Mouse (Mus musculus): ENCODE data around the gene Osbp2. TPM values are rescaled to one million over a fixed set of nuclear protein-coding genes. Genes with fewer than 3 reads are reported as not detected.

The Osbp2 gene
- total RNA-seq, 2 experiments from 2014 or later = 0.30 to 0.66 TPM

DNA sequence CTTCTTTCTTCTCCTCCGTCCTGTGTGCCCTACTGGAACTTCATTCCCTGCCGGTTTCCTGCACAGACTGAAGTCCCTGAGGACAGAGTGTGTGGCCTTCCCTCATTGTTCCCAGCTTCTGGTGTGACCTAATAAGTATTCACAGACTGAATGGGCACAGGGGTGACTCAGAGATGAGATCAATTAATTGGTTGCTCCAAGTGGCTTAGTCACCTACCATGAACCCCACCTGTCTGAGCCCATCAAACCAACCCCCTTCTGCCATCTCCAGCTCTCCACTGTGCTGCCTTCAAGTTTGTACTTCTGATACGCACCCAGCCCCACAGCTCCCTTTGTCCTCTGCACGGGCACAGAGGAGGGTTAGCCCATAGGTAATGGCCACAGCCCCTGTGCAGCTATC lies 99.4 kb downstream of the Osbp2 start:
- intact Hi-C loops (cut with DNase I) = no loop called here
- DNase-seq = no peak

DNA sequence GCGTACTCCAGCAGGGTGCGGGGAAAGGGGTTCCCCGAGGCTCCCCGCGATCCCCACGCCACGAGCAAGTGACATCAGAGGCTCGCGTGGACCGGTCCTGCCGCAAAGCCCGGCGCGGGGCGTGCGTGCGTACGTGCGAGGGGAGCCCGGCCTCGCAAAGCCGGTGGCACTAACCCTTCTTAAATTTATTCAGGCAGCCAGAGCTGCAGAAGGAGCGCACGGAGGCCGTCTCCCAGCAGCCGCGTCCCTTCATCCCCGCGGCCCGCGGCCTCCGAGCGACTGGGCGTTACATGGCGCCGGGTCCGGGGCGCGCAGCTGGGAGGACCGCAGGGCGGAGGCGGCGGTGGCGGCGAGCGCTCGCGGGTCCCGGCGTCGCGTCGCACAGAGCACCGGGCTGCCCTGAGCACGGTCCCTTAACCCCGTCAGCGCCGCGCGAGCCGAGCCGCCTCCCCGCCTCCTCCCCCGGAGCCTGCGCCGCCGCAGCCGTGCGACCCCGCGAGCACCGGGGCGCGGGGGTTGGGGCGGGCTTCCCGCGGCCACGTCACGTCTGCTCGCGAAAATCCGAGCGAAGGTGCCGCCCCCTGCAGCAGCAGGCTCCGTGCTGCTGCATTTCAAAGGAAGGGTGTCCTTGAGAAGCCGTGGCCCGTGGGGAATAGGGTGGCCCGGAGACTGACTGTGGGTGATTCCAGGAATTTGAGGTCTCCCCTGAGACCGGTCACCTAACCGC lies 101.8 kb downstream of the Osbp2 start:
- no peak for DNase-seq
- intact Hi-C loops (cut with DNase I) = no loop called here

DNA sequence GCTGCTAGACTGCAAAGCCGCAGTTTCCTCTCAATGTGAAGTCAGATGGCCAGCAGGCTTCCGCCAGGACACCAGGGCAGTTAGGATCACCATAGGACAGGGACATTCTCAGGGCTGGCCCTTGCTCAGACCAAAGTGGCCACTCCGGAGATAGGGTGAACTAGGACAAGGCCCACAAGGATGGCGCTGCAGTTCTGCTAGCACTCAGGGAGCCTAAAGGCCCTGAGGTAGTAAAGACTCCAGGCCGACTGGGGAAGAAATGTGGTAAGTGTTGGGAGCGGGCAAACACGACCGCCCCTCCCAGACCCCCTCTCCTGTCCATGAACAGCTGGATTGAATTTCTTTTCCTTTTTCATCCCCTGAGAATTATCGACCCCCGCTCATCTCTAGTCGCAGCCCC lies 102.4 kb downstream of the Osbp2 start:
- no peak for DNase-seq
- intact Hi-C loops (cut with DNase I) = no loop called here

DNA sequence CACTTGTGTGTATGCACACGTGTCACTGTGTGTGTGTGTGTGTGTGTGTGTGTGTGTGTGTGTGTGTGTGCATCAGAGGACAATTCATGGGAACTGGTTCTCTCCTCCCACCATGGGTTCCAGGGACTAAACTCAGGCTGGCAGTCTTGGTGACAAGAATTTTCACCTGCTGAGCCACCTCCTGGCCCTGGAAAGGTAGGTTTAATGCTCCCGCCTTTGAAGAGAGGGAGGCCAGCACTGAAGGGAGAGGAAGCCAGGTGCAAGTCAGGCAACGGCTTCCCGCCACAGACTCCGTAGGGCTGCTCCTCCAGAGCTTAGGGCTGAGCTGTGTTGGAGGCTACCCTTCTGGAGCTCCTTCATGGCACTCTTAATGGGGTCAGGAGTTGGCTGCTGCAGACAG lies 104.3 kb downstream of the Osbp2 start:
- no peak for DNase-seq
- intact Hi-C loops (cut with DNase I) = no loop called here

DNA sequence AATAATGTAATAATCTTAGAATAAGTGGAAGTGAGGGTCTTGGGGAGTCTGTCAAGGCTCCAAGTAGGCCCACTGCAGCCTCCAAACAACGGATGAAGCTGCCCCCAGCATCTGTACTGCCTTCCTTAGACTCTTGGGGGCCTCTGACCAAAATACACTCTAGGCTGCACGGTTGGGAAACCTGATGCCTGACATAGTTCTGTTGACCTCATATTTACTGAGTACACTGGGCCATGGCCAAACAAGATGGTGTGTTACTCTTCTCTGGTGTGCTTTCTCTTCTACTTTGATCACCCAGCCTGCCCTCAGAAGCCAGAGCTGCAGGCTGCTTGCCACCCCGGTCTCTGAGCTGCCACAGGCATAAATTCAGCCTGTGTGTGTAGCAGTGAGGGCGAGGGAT lies 108.4 kb downstream of the Osbp2 start:
- intact Hi-C loops (cut with DNase I) = no loop called here
- DNase-seq = no peak

DNA sequence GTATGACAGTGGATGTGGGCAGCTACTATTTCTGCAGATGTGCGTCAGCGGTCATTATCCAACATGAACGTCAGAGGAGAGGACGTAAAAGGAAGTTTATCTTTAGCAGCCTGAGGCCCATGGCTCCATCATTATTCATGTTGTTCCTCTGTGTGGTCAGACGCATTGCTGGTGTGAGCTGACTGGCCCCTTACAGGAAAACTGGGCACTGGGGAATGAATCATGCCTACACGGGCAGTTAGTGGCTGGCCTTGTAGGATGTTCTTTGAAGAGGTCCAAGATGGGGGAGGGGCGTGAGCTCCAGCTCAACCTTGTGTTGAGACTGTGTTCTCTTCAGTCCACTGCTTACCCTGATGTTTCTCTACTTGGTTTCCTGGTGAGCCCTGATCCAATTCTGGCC lies 109.0 kb downstream of the Osbp2 start:
- intact Hi-C loops (cut with DNase I) = no loop called here
- no peak for DNase-seq

DNA sequence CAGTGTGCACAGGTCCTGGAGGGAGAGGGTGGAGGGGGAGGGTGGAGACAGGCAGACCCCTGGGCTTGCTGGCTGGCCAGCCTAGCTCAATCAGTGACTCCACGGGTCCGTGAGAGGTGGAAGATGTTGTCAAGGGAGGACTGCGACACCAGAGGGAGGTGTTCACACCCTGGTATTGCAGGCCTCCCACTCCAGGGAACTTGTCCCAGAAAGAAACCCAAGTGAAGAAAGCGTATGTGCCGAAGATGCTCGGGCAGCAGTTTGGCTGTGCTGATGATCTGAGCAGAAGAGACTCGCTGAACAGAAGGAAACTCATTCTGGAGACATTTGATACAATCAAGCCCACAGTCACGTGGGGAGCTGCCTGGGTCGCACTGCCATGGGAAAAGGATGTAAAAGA lies 109.8 kb downstream of the Osbp2 start:
- no peak for DNase-seq
- intact Hi-C loops (cut with DNase I) = no loop called here

DNA sequence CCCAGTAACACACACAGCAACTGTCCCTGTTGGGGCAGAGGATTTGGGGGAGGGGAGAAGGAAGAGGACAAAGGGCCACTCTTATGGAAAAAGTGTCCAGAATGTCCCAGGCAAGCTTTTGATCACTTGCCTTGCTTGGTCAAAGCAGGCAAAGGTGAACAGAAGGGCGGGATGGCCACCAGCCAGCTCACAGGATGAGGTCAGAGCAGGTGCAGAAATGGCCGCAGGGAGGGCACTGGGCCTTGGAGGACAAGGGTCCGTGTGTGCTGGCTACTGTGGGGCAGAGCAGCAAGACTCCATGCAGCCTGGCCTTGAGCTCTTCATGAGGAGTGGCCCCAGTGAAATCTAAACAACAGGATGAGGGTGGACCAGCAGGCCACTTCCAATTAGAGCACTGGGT lies 110.9 kb downstream of the Osbp2 start:
- intact Hi-C loops (cut with DNase I) = no loop called here
- no peak for DNase-seq

DNA sequence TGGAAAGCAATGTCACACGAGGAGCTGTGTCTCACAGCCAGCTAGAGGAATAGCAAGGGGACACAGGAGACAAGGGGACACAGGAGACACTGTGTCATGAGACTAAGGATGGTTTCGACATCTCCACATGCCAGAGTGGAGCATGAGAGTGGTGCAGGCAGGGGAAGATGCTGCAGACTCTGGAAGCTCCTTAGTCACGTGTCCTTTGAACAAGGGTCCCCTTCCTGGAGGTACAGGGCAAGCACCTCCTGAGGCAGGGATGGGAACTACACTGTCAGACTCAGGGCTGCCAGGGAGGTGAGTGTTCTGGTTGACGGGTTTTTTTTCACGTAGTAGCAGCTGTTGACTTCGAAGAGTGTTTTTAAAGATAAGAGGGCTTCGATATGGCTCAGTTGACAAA lies 113.9 kb downstream of the Osbp2 start:
- DNase-seq = no peak
- intact Hi-C loops (cut with DNase I) = no loop called here

DNA sequence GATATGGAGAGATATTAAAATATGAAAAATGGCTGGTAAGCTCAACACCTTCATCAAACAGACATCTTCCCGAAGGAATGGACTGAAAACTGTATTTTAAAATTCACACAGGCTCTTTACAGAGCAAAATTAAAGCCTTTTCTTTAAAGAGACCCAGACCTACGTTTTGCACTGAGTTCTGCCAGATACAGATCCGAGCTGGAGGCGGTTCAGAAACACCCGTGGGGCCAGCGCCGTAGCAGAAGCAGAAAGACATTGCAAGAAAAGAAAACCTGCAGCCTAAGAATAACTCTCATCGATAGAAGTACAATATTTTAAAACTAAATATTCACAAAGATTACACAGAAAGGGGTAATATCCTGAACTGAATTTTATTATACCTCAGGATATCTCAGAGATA lies 121.3 kb downstream of the Osbp2 start:
- no peak for DNase-seq
- intact Hi-C loops (cut with DNase I) = no loop called here

DNA sequence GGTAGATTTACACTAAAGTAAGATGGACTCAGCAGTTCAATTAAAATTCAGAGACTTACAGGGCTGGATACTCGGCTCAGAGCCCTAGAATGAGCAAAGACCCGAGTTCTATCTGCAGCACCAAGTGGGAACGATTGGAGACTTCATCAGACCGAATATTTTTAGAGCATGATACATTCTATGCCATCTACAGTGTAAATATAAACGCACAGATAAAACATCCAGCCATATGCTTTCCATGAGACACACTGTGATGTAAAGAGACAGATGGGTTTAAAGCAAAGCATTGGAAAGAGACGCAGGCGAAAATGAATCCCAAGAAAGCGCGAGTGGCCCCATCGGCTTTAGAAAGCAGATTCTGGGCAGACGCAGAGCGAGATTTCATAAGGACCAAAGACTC lies 122.5 kb downstream of the Osbp2 start:
- no peak for DNase-seq
- intact Hi-C loops (cut with DNase I) = no loop called here

DNA sequence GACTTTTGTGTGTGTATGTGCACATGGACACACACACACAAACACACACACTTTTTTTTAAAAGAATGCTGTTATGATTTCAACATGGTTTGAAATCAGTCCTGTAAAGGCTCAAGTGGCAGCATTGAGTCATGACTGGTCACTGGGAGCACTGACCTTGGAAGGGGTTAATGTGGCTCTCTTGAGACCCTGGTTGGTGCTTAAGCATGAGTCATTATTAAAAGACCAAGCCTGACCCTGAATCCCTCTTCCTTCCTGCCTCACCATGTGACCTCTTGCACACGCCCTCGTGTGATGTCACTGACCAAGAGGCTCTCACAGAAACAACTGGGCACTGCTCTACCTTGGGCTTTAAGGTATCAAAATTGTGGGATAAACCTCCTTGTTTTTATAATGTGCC lies 124.9 kb downstream of the Osbp2 start:
- DNase-seq = no peak
- intact Hi-C loops (cut with DNase I) = no loop called here

DNA sequence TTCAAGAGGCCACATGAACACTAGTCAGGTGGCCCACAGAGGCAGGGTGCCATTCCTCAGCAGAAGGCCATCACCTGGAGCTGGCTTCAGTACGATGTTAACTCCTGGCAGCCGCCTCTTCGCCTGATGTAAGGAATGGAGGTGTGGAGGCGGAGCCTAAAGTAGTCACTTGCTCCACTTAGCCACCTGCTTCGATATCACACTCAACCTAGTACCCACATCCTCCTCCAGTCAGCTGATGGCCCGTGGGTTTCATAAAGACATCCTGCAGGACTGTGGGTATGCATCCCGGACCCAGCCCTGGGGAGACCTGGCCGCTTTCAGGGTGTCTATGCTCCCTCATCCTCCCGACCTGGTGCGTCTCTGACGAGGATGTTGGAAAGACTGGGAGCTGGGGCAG lies 128.0 kb downstream of the Osbp2 start:
- intact Hi-C loops (cut with DNase I) = no loop called here
- DNase-seq = no peak

DNA sequence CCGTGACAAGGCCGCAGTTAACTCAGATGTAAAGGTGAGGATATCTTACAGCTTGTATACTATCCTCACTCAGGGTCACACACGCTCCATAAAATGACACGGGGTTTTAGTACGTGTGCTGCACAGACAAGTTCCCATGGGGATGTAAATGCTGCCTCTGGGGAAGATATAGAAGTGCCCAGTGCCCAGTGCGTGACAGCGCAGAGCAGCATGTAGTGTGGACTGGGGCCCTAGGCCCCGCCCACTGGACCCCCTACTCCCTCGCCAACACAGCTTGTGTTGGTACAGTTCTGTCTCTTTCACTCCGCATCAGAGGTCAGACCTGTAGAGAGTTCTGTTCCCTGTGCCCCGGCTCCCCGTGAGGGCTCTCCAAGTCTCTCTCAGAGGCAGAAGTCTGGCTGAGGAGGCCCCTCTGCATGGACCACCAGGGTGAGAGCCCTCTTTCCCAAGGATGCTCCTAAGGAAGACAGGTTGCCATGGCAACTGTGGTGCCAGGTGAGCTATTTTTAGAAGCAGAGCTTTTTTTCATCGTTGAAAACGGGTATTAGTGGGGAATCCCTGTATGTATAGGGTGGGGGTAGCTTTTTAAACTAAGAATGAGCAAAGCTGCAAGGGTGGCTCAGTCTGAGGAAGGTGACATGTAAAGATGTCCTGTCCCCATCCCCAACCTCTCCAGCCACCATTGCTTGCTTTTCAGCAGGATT lies 129.6 kb downstream of the Osbp2 start:
- no peak for DNase-seq
- intact Hi-C loops (cut with DNase I) = no loop called here

DNA sequence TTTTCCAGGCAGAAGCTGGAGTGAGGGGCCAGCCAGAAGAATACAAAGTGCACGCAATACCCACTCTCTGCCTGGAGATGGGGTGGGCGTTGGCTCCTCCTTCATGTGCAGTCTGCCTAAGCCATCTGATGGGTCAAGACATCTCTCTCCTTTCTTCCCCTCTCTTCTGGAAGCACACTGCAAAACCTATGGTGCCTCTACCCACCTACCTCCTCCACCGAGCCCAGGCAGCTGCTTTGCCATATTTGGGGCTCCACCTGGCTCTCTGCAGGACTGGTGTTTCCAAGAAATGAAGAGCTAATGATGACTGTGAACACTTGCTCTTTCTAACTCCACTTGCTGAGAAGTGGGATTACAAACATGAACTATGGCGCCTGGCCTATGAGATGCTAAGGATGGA lies 132.2 kb downstream of the Osbp2 start:
- intact Hi-C loops (cut with DNase I) = no loop called here

DNA sequence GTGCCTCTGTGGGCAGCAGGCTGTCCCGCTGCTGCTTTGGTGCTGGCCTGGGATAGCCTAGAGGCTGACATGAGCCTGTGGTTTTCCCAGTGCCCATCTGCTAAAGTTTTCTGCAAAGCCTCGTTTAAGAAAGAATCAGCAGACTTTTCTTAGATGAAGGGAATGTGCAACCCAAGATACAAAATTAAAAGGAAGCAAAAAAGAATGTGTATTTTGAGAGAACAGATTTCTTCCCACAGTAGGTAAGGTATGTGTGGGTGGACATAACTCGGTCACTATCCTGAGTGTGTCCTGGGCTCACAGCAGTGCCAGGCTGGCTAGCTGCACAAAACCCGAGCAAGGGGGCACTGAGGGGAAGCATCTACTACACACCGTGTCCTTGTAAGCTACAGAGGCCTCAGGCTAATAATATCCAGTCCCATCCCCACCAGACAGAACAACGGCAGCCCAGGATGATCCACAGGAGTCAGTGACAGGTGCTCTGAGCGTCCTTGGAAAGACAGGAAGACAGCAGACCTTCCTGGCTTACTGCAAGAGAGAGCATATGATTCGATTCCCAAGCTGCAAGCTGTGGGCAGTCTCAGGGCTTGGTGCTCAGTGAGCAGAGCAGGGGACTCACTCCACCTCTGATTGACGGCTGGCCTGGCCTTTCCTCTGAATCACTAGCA lies 136.1 kb downstream of the Osbp2 start:
- no peak for DNase-seq
- intact Hi-C loops (cut with DNase I) = no loop called here

More for the DNA sequence above, 132.2 kb downstream of the Osbp2 start:
- no peak for DNase-seq

DNA sequence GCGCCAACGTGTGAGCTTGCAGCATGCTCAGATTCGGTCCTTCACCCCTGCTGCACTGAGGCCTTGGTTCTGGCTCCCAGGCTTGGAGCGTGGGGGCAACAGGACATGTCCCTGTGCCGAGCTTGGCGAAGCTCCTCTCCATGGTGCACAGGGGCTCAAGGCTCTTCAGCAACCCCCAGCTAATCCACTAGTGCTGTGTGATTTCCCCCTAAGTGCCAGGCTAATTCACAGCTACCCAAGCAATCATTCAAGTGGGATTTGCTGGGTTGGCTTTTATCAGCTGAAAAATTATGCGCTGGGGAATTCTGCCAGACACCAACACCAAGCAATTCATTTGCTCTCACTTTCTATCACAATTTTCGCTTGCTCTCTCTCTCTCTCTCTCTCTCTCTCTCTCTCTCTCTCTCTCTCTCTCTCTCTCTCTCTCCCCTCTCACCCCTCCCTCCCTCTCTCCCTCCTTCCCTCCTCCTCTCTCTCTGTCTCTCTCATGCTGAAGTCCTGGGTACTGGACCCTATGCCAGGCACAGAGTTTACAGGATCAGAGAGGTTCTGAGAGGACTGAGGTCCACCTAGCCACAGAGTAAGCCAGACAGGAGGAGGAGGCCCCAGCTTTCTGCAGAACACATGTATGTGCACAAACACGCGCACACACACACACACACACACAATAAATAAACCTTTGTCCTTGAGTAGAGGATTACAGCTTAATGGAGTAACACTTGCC lies 138.2 kb downstream of the Osbp2 start:
- intact Hi-C loops (cut with DNase I) = no loop called here
- no peak for DNase-seq

DNA sequence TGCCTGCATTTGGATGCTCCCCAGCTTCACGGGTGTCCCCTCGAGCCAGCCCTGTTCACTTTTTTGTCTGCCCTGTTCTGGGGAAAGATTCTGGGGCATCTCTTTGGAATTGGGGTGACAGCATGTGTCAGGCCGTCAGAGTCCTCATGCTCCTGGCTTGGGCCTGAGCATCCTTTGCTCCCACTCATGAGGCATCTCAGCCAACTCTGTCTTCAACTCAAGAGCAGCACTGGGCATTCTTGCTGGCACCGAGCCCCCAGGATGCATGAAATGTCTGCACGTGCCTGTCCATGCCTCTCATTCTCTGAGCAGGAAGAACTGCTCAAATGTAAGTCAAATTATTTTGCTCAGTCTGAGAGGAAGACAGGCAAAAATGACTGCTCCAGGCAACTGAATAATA lies 139.0 kb downstream of the Osbp2 start:
- intact Hi-C loops (cut with DNase I) = no loop called here
- DNase-seq = no peak

DNA sequence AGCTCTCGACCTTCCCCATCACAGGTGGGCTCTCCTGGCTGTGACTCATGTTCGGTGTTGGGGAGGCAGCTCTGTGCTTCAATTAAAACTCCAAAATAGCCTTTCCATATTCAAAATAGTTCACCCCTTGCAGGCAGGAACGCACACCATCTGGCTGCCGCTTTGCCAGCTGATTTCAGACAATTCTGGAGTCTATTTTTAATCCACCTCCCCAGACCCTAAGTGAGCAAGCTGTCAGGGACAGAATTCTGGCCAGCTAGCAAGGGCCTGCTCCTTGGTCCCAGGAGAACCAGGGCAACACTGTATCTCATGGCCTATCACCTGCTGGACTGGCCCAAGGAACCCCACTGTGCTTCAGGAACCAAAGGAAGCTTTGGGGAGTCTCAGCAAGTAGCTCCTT lies 139.8 kb downstream of the Osbp2 start:
- intact Hi-C loops (cut with DNase I) = no loop called here
- DNase-seq = no peak

DNA sequence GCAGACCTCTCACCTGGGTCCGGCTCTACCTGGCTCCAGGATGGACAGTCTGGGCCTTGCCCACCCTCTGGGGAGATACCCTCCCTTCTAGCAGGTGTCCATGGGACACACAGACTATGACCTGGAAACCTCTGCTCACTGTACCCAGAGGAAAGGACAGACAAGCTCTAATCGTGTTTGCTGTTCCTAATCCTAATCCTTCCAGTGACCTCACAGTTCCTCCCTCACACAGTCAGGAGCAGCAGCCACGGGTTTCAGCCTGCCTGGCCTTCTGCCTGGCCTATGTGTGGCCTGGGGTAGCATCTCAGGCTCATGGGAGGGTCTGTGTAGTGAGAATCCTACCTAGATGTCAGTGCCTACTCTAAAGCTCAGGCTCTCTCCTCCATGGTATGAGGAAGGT lies 140.8 kb downstream of the Osbp2 start:
- DNase-seq = no peak
- intact Hi-C loops (cut with DNase I) = no loop called here

DNA sequence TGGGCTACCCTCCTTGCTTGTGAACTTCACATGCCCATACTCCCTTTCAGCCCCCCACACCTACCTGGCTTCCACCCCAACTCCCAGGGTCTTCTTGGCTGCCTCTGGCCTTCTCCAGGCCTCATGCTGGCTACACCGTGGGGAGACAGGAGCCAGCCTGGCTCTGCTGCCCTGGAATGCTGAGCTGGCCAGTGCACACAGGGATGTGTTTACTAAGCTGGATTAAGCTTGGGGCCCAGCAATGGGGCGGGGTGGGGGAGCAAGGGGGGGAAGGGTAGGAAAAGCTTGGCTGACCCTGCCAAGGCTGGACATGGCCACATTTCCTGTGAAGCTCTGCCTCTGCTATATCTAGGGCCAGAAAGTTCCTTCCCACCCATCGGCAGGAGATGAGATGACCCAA lies 141.7 kb downstream of the Osbp2 start:
- intact Hi-C loops (cut with DNase I) = no loop called here
- DNase-seq = no peak
